Mouse (Mus musculus): Measurements from ENCODE around the gene Lsamp. TPM values are rescaled to one million over a fixed set of nuclear protein-coding genes. Genes with fewer than 3 reads are reported as not detected.

Gene Lsamp
- polyA plus RNA-seq, 1 experiment from 2014 or later: 0.95 TPM

DNA sequence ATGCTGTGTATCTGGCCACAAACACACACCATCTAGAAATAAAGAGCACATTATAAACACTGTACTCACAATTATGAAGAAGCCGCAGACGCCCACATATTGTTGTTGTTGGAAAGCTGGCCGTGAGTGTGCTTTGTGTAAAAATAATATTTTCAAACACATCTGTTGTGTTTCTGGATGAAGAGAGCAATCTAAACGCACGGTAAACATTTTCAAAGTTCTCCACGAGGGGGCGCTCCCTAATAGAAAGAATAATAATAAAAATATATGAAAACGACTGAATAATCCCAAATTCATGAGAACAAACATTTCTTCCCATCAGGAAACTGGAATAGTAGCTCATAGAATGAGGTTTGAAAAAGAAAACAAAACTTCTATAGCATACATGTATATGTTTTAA, 482.4 kb downstream of the Lsamp start:
- H3K4me1 ChIP-seq (ENCODE audit: insufficient read depth): no peaks in the 10 kb centered on the region
- no peaks in the 10 kb centered on the region for H3K9me3 ChIP-seq (ENCODE audit: low read depth, low read length)
- TF ChIP-seq CTCF (IDR thresholded peaks at IDR 0.05; ENCODE audit: low read depth): peak; percentile 53
- no peak overlapping the region for H3K27ac ChIP-seq (ENCODE audit: low read depth)
- ATAC-seq (ENCODE audit: insufficient read depth): no peak
- H3K9ac ChIP-seq: no peak overlapping the region
- no peak overlapping the region for H3K4me3 ChIP-seq (ENCODE audit: low read depth, low read length)
- no peaks in the 10 kb centered on the region for H3K27me3 ChIP-seq (ENCODE audit: insufficient read depth, low read length)
- no peaks in the 10 kb centered on the region for H3K36me3 ChIP-seq (ENCODE audit: insufficient read depth)
- no peak overlapping the region for H3K4me2 ChIP-seq
- peak; percentile 78 for DNase-seq
- 11% methylated on average over 8 of the region's 8 CpGs for WGBS

DNA sequence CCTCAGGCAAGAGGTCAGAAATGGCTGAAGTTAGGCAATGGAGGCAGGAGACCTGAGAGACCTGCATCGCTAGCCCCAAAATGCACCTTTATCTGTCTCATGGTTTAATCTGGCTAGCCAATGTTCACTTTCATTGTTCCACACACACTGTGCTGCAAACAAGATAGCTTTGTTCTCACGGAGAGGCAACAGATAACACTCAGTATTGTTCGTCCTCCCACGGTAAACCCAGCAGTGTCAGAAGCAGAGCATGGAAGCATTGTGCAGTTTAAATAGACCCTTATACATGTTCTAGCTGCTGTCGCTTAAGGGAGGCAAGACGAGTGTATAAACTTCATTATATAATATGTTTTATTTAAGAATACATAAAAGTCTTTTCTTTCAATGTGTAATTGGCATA, 486.8 kb downstream of the Lsamp start:
- Histone ChIP-seq H3K36me3 (ENCODE audit: insufficient read depth) (no peaks in the 10 kb centered on the region), H3K4me1 (ENCODE audit: insufficient read depth) (no peaks in the 10 kb centered on the region), H3K4me2 (no peak overlapping the region), H3K27me3 (ENCODE audit: insufficient read depth, low read length) (no peaks in the 10 kb centered on the region), H3K4me3 (ENCODE audit: low read depth, low read length) (no peak overlapping the region), H3K9ac (no peak overlapping the region), H3K27ac (ENCODE audit: low read depth) (no peak overlapping the region), H3K9me3 (ENCODE audit: low read depth, low read length) (no peaks in the 10 kb centered on the region)
- ATAC-seq (ENCODE audit: insufficient read depth) (no peak), DNase-seq (no peak)
- WGBS: 69% methylated on average over 6 of the region's 6 CpGs
- TF ChIP-seq CTCF (IDR thresholded peaks at IDR 0.05; ENCODE audit: low read depth): no peak

DNA sequence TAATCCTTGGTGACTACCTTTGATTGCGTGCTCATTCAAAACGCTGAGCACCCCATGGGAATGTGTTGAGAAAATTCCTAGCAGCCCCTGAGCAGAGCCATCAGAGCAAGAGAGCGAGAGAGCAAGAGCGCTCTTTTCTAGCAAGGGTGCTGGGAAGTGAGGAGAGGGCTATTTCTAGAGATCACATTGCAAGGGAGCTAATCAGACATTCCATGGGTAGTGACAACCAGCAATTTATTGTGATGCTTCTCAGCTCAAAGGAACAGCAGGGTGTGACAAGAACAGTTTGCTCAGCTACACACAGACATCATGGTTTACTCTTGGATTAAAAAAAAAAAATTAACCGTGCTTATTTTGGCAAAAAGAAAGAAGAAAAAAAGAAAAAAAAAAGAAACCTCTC, 487.8 kb downstream of the Lsamp start:
- Histone ChIP-seq H3K27ac (ENCODE audit: low read depth) (no peak overlapping the region), H3K4me2 (no peak overlapping the region), H3K9me3 (ENCODE audit: low read depth, low read length) (no peaks in the 10 kb centered on the region), H3K36me3 (ENCODE audit: insufficient read depth) (no peaks in the 10 kb centered on the region), H3K9ac (no peak overlapping the region), H3K27me3 (ENCODE audit: insufficient read depth, low read length) (no peaks in the 10 kb centered on the region), H3K4me3 (ENCODE audit: low read depth, low read length) (no peak overlapping the region), H3K4me1 (ENCODE audit: insufficient read depth) (no peaks in the 10 kb centered on the region)
- no peak for TF ChIP-seq CTCF (IDR thresholded peaks at IDR 0.05; ENCODE audit: low read depth)
- 75% methylated on average over 5 of the region's 5 CpGs for WGBS
- ATAC-seq (ENCODE audit: insufficient read depth) (no peak), DNase-seq (no peak)

DNA sequence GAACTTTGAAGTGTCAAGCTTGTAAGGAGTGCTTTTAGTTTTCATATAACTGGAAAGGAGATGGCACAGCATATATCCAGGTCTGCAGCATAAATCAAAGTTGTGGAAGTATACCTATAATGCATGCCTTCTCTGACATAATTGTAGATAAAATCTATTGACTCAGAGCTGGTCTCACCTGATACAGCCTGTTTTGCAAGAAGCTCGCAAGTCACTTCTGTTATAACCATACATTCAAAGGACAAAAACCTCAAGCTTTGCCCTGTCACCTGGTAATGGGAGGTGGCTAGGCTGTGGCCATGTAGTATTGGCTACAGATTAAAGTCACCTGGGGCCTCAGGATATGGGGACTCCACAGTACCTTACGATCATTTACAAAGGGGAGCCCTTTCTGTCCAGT, 507.4 kb downstream of the Lsamp start:
- H3K4me3 ChIP-seq (ENCODE audit: low read depth, low read length): no peak overlapping the region
- H3K9me3 ChIP-seq (ENCODE audit: low read depth, low read length): no peaks in the 10 kb centered on the region
- ATAC-seq (ENCODE audit: insufficient read depth) (no peak), DNase-seq (no peak)
- H3K27ac ChIP-seq (ENCODE audit: low read depth): no peak overlapping the region
- WGBS: 82% methylated on average over 2 of the region's 2 CpGs
- no peak for TF ChIP-seq CTCF (IDR thresholded peaks at IDR 0.05; ENCODE audit: low read depth)
- no peak overlapping the region for H3K4me2 ChIP-seq
- H3K4me1 ChIP-seq (ENCODE audit: insufficient read depth): no peaks in the 10 kb centered on the region
- H3K27me3 ChIP-seq (ENCODE audit: insufficient read depth, low read length): no peaks in the 10 kb centered on the region
- no peak overlapping the region for H3K9ac ChIP-seq
- no peaks in the 10 kb centered on the region for H3K36me3 ChIP-seq (ENCODE audit: insufficient read depth)

DNA sequence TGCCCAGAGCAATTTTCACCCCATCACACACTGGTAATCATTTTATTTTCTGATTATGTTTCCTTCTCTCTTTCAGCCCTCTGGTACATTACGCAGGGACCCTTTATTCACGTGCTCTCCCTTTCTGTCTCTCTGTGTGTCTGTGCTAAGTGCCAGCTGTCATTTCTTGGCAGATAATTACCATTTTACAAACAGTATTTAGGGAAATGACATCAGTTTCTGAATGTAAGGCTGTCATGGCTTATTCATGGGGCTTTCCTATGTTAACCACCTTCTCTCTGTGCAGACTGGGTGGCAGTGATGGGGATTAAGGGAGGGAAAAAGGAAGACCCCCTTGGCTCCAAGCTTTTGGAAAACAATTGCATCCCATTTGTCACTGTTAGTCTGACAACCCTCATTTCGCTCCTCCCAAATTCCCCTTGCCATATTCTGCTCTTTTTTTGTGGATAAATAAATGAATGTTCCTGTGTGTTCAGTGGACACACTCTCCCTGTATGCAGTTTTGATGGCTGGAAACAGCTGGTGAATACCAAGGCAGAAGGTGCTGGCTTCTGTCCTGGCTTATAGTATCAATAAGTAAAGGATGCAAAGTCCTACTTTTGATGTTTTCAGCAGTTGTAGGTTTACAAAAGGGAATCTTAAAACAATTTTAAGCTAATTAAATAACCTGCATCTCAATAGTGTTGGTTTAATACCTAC, 520.2 kb downstream of the Lsamp start:
- Histone ChIP-seq H3K4me3 (ENCODE audit: low read depth, low read length) (no peak overlapping the region), H3K4me2 (no peak overlapping the region), H3K4me1 (ENCODE audit: insufficient read depth) (no peaks in the 10 kb centered on the region), H3K27me3 (ENCODE audit: insufficient read depth, low read length) (no peaks in the 10 kb centered on the region), H3K9me3 (ENCODE audit: low read depth, low read length) (no peaks in the 10 kb centered on the region), H3K27ac (ENCODE audit: low read depth) (no peak overlapping the region), H3K9ac (no peak overlapping the region), H3K36me3 (ENCODE audit: insufficient read depth) (no peaks in the 10 kb centered on the region)
- DNase-seq (peak; percentile 69), ATAC-seq (ENCODE audit: insufficient read depth) (peak; percentile 86)
- no peak for TF ChIP-seq CTCF (IDR thresholded peaks at IDR 0.05; ENCODE audit: low read depth)
- WGBS: 44% methylated on average over 3 of the region's 3 CpGs

DNA sequence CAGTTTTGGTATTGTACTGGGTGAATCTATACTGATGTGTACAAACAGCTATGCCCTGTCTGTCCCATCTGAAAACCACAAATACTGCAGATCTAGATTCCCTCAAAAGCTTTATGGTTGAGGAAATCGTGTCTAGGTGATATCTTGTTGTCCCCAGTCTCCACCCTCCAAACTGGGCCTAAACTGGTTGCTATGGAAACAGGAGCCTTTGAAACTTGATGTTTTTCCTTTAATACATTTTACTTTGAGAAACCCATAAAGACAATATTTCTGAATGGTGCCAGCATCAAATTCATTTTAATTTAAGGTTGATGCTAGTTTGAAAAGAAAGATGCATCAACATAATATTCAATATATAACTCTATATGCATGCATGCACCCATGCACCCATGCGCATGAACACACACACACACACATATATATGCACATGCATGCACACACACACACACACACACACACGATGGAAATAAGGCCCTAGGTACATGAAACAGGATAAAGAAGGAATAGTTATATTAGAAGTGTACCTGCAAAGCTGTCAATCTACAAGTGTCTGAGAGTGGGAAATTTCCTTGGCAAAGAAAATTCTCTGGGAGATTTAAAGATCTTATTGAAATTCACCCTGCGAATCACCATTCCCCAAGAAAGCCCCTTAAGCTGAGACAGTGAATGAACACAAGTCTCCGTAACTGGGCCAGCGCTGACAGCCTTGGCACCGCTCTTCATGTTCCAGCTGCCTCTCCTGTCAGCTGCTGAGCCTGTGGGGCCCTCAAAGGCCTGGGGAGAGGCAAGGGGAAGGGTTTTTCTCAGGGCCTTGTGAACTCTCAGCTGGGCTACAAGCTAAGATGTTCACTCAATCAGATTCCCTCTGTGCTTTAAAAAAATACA, 525.2 kb downstream of the Lsamp start:
- TF ChIP-seq CTCF (IDR thresholded peaks at IDR 0.05; ENCODE audit: low read depth): no peak
- Histone ChIP-seq H3K4me3 (ENCODE audit: low read depth, low read length) (no peak overlapping the region), H3K9me3 (ENCODE audit: low read depth, low read length) (no peaks in the 10 kb centered on the region), H3K4me1 (ENCODE audit: insufficient read depth) (no peaks in the 10 kb centered on the region), H3K36me3 (ENCODE audit: insufficient read depth) (no peaks in the 10 kb centered on the region), H3K27ac (ENCODE audit: low read depth) (no peak overlapping the region), H3K27me3 (ENCODE audit: insufficient read depth, low read length) (no peaks in the 10 kb centered on the region), H3K9ac (no peak overlapping the region), H3K4me2 (no peak overlapping the region)
- ATAC-seq (ENCODE audit: insufficient read depth) (no peak), DNase-seq (peak; percentile 38)
- 70% methylated on average over 7 of the region's 7 CpGs for WGBS

DNA sequence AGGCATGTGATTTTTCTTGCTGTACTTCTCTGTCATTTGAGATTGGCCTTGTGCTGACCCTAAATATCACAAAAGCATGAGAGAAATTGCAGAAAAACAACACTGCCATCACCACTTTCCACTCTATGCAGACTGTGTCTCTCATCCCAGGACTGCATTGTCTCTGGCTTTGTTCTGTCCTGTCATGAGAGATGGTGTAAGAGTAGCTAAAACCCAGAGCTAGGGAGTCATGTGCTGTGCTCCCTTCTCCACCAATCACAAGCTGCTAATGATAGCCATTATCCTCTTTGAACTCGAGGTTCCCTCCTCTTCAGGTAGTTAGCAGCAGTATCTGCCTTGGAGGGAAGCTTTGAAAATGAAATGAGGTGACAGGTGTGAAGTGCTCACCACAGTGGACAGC, 552.6 kb downstream of the Lsamp start:
- no peaks in the 10 kb centered on the region for H3K36me3 ChIP-seq (ENCODE audit: insufficient read depth)

More for the DNA sequence above, 552.6 kb downstream of the Lsamp start:
- H3K4me3 ChIP-seq (ENCODE audit: low read depth, low read length): no peak overlapping the region
- 25% methylated on average over 1 of the region's 1 CpGs for WGBS
- H3K27ac ChIP-seq (ENCODE audit: low read depth): no peak overlapping the region
- no peaks in the 10 kb centered on the region for H3K4me1 ChIP-seq (ENCODE audit: insufficient read depth)
- DNase-seq (no peak), ATAC-seq (ENCODE audit: insufficient read depth) (no peak)
- no peaks in the 10 kb centered on the region for H3K27me3 ChIP-seq (ENCODE audit: insufficient read depth, low read length)
- H3K9me3 ChIP-seq (ENCODE audit: low read depth, low read length): no peaks in the 10 kb centered on the region
- no peak overlapping the region for H3K4me2 ChIP-seq
- no peak for TF ChIP-seq CTCF (IDR thresholded peaks at IDR 0.05; ENCODE audit: low read depth)
- H3K9ac ChIP-seq: no peak overlapping the region

Data from lung, embryonic 14.5 days (tissue).